Mouse (Mus musculus) kidney, embryonic 15.5 days (tissue): ENCODE data around the gene Zim1. TPM values are rescaled to one million over a fixed set of nuclear protein-coding genes. Genes with fewer than 3 reads are reported as not detected.

Experiments
- ATAC-seq: fragments of 200-750 bp; cut with Nextera tagmentation; replicated peaks from 2 replicates; pipeline ENCODE4 v1.8.0; 2017; ENCODE audit warnings: moderate TSS enrichment; ENCODE audit not compliant: low FRiP score
- H3K27ac ChIP-seq: fragments of 300-500 bp; sonication (generic); 2 replicates; pipeline ENCODE4 v1.5.1; 2015; ENCODE audit warnings: mild to moderate bottlenecking, inconsistent platforms
- H3K27me3 ChIP-seq: fragments of 300-500 bp; sonication (generic); 2 replicates; pipeline ENCODE4 v1.6.1; 2015; ENCODE audit warnings: inconsistent platforms
- H3K36me3 ChIP-seq: fragments of 300-500 bp; sonication (generic); 2 replicates; pipeline ENCODE4 v1.6.1; 2015; ENCODE audit warnings: inconsistent platforms
- H3K4me1 ChIP-seq: fragments of 300-500 bp; sonication (generic); 2 replicates; pipeline ENCODE4 v1.6.1; 2015; ENCODE audit warnings: inconsistent platforms
- H3K4me2 ChIP-seq: fragments of 300-500 bp; sonication (generic); 2 replicates; pipeline ENCODE4 v1.6.1; 2015; ENCODE audit warnings: moderate library complexity, mild to moderate bottlenecking, inconsistent platforms
- H3K4me3 ChIP-seq: fragments of 300-500 bp; sonication (generic); replicated peaks from 2 replicates; pipeline ENCODE4 v1.5.1; 2015; ENCODE audit warnings: mild to moderate bottlenecking, inconsistent platforms
- H3K9ac ChIP-seq: fragments of 300-500 bp; sonication (generic); 2 replicates; pipeline ENCODE4 v1.6.1; 2015; ENCODE audit warnings: mild to moderate bottlenecking, inconsistent platforms
- H3K9me3 ChIP-seq: fragments of 300-500 bp; sonication (generic); replicated peaks from 2 replicates; pipeline ENCODE4 v1.6.1; 2016; ENCODE audit warnings: inconsistent platforms
- WGBS: fragments of 180-500 bp; shearing (Covaris S2); methylation state at CpG from one replicate; pipeline ENCODE4 v1.1.7; 2015; ENCODE audit warnings: mixed read lengths; 5-methylcytosine and 5-hydroxymethylcytosine counted together
- polyA plus RNA-seq: library from polyadenylated mRNA; unstranded; fragments of >200 nt; fragmentation: Nextera tagmentation; extraction: Ambion mirVana; gene quantifications from 2 replicates; pipeline ENCODE4 v1.2.1, GENCODE M21; 2015

Gene Zim1
- polyA plus RNA-seq, 1 experiment from 2014 or later, result 4.0 TPM

- H3K27ac ChIP-seq, result no peak overlapping the region
- no peaks in the 10 kb centered on the region for H3K27me3 ChIP-seq
- H3K4me2 ChIP-seq, result no peak overlapping the region
- 91% methylated on average over 3 of the region's 3 CpGs for WGBS
- no peaks in the 10 kb centered on the region for H3K9me3 ChIP-seq
- H3K4me3 ChIP-seq, result no peak overlapping the region
- H3K9ac ChIP-seq, result no peak overlapping the region
- no peaks in the 10 kb centered on the region for H3K4me1 ChIP-seq
- ATAC-seq, result no peak
- no peaks in the 10 kb centered on the region for H3K36me3 ChIP-seq
These were observed 50.4 kb downstream of the Zim1 start for GRCm38 (mm10) chr7:6645821-6646220.

DNA sequence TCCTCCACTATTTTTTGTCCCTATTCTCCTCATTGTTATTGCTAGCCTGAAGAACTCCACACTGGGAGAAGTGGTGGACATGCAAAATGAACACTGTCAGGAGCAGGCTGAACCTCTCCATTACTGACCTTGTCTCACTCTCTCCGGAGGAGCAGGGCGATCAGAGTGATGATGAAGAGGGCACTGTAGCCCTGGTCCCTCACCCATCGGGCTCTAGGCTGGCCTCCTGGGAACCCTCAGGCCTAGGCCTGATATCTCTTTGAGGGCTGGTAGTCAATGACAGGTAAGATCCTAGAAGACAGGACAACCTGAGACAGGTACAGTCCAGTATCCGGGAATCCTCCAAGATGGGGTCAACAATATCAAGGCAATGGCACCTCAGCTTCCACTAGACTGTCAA lies 58.2 kb downstream of the Zim1 start:
- H3K4me3 ChIP-seq, result no peak overlapping the region
- H3K36me3 ChIP-seq, result no peaks in the 10 kb centered on the region
- no peaks in the 10 kb centered on the region for H3K4me1 ChIP-seq
- ATAC-seq, result no peak
- 89% methylated on average over 4 of the region's 4 CpGs for WGBS
- no peak overlapping the region for H3K27ac ChIP-seq
- no peaks in the 10 kb centered on the region for H3K27me3 ChIP-seq
- no peaks in the 10 kb centered on the region; the same call in 1 of the 2 replicates for H3K9me3 ChIP-seq
- no peak overlapping the region for H3K9ac ChIP-seq
- no peak overlapping the region for H3K4me2 ChIP-seq

- H3K36me3 ChIP-seq, result no peaks in the 10 kb centered on the region
- H3K4me3 ChIP-seq, result no peak overlapping the region
- H3K4me1 ChIP-seq, result no peaks in the 10 kb centered on the region
- WGBS, result 95% methylated on average over 4 of the region's 4 CpGs
- ATAC-seq, result no peak
- no peak overlapping the region for H3K27ac ChIP-seq
- H3K9ac ChIP-seq, result no peak overlapping the region
- no peaks in the 10 kb centered on the region; the same call in 1 of the 2 replicates for H3K9me3 ChIP-seq
- no peaks in the 10 kb centered on the region for H3K27me3 ChIP-seq
- no peak overlapping the region for H3K4me2 ChIP-seq
These were observed 59.5 kb downstream of the Zim1 start for GRCm38 (mm10) chr7:6636741-6637140.

GRCm38 (mm10) chr7:6635831-6636230 lies 60.4 kb downstream of the Zim1 start:
- Histone ChIP-seq H3K9me3 (no peaks in the 10 kb centered on the region; the same call in 1 of the 2 replicates), H3K36me3 (no peaks in the 10 kb centered on the region), H3K27me3 (no peaks in the 10 kb centered on the region), H3K4me2 (no peak overlapping the region), H3K9ac (no peak overlapping the region), H3K4me3 (no peak overlapping the region), H3K4me1 (no peaks in the 10 kb centered on the region), H3K27ac (no peak overlapping the region)
- no peak for ATAC-seq
- 75% methylated on average over 3 of the region's 3 CpGs for WGBS

Other genes starting within 250 kb of the Zim1 start
- not detected in 2 replicates for gene Olfr1336, start 240.3 kb downstream of the Zim1 start, polyA plus RNA-seq
- gene Olfr1346, start 229.3 kb downstream of the Zim1 start, polyA plus RNA-seq, result not detected in 2 replicates
- not detected in 2 replicates for gene Olfr5, start 209.5 kb downstream of the Zim1 start, polyA plus RNA-seq
- not detected in 2 replicates for gene Olfr1347, start 196.7 kb downstream of the Zim1 start, polyA plus RNA-seq
- not detected in 2 replicates for gene Olfr1348, start 187.7 kb downstream of the Zim1 start, polyA plus RNA-seq
- gene Olfr1349, start 173.5 kb downstream of the Zim1 start, polyA plus RNA-seq, result not detected in 2 replicates
- not detected in 2 replicates for gene Olfr1350, start 131.6 kb downstream of the Zim1 start, polyA plus RNA-seq
- 164 and 168 TPM in 2 replicates for gene Peg3, start 34.0 kb upstream of the Zim1 start, polyA plus RNA-seq
- gene Usp29, start 34.1 kb upstream of the Zim1 start, polyA plus RNA-seq, result 5.1 and 7.3 TPM in 2 replicates